Mouse (Mus musculus) embryonic facial prominence, embryonic 12.5 days (tissue): Measurements from ENCODE around the gene Rpl10a. TPM values are rescaled to one million over a fixed set of nuclear protein-coding genes. Genes with fewer than 3 reads are reported as not detected.
A peak's percentile ranks its signal among the peaks of the same experiment; 100 is the strongest.

Experiments
- ATAC-seq: fragments of 200-750 bp; cut with Nextera tagmentation; 2 replicates; pipeline ENCODE4 v1.8.0; 2017; ENCODE audit not compliant: insufficient number of reproducible peaks, insufficient read depth, low FRiP score, low TSS enrichment
- H3K27ac ChIP-seq: fragments of 300-500 bp; sonication (generic); 2 replicates; pipeline ENCODE4 v1.5.1; 2016; ENCODE audit warnings: mild to moderate bottlenecking
- H3K27me3 ChIP-seq: fragments of 300-500 bp; sonication (generic); 2 replicates; pipeline ENCODE4 v1.6.1; 2016; ENCODE audit warnings: mild to moderate bottlenecking, moderate library complexity
- H3K36me3 ChIP-seq: fragments of 300-500 bp; sonication (generic); 2 replicates; pipeline ENCODE4 v1.6.1; 2016; ENCODE audit warnings: mild to moderate bottlenecking
- H3K4me1 ChIP-seq: fragments of 300-500 bp; sonication (generic); 2 replicates; pipeline ENCODE4 v1.6.1; 2016
- H3K4me2 ChIP-seq: fragments of 300-500 bp; sonication (generic); replicated peaks from 2 replicates; pipeline ENCODE4 v1.6.1; 2016; ENCODE audit warnings: mild to moderate bottlenecking, moderate library complexity
- H3K4me3 ChIP-seq: fragments of 300-500 bp; sonication (generic); 2 replicates; pipeline ENCODE4 v1.5.1; 2016; ENCODE audit warnings: mild to moderate bottlenecking
- H3K9ac ChIP-seq: fragments of 300-500 bp; sonication (generic); 2 replicates; pipeline ENCODE4 v1.6.1; 2016; ENCODE audit warnings: mild to moderate bottlenecking, moderate library complexity
- H3K9me3 ChIP-seq: fragments of 300-500 bp; sonication (generic); 2 replicates; pipeline ENCODE4 v1.6.1; 2016; ENCODE audit warnings: mild to moderate bottlenecking, moderate library complexity
- WGBS: fragments of 180-500 bp; shearing (Covaris S2); methylation state at CpG from one replicate; pipeline ENCODE4 v1.1.7; 2016; 5-methylcytosine and 5-hydroxymethylcytosine counted together
- polyA plus RNA-seq: library from polyadenylated mRNA; unstranded; fragments of >200 nt; fragmentation: Nextera tagmentation; extraction: Ambion mirVana; gene quantifications from 2 replicates; pipeline ENCODE4 v1.2.1, GENCODE M21; 2016

Gene Rpl10a
- 496 and 505 TPM in 2 replicates for polyA plus RNA-seq

- Histone ChIP-seq H3K36me3 (peaks cover 53% of the 10 kb centered on the region), H3K4me2 (peak within 1 kb of the TSS; percentile 96), H3K27ac (peak within 1 kb of the TSS; percentile 95), H3K4me1 (peaks cover 37% of the 10 kb centered on the region), H3K4me3 (peak within 1 kb of the TSS; percentile 74), H3K9me3 (no peaks in the 10 kb centered on the region), H3K9ac (peak within 1 kb of the TSS; percentile 93), H3K27me3 (no peaks in the 10 kb centered on the region)
- peak; percentile 82 for ATAC-seq
- WGBS, result under 1% methylated on average over 67 of the region's 67 CpGs
Measured at GRCm38 (mm10) chr17:28328366-28328928, at the start of gene Rpl10a. TSS of gene Rpl10a (plus strand) at chr17:28328471.

- peaks cover 29% of the 10 kb centered on the region for H3K4me1 ChIP-seq
Measured at GRCm38 (mm10) chr17:28279236-28279635, 49.0 kb upstream of the Rpl10a start.

GRCm38 (mm10) chr17:28279780-28280422, 48.4 kb upstream of the Rpl10a start:
- no peaks in the 10 kb centered on the region for H3K27me3 ChIP-seq
- no peak for ATAC-seq
- peak overlapping the region; percentile 23; the same call in 1 of the 2 replicates for H3K27ac ChIP-seq
- H3K4me2 ChIP-seq, result no peak overlapping the region
- 64% methylated on average over 15 of the region's 15 CpGs for WGBS
- H3K4me3 ChIP-seq, result no peak overlapping the region
- no peaks in the 10 kb centered on the region for H3K36me3 ChIP-seq
- H3K9me3 ChIP-seq, result no peaks in the 10 kb centered on the region
- H3K9ac ChIP-seq, result no peak overlapping the region
- H3K4me1 ChIP-seq, result peaks cover 36% of the 10 kb centered on the region

More at GRCm38 (mm10) chr17:28279236-28279635, 49.0 kb upstream of the Rpl10a start:
- no peaks in the 10 kb centered on the region for H3K27me3 ChIP-seq
- H3K36me3 ChIP-seq, result no peaks in the 10 kb centered on the region
- no peaks in the 10 kb centered on the region for H3K9me3 ChIP-seq
- peak overlapping the region; percentile 23; the same call in 1 of the 2 replicates for H3K27ac ChIP-seq
- no peak for ATAC-seq
- H3K4me3 ChIP-seq, result no peak overlapping the region
- 42% methylated on average over 4 of the region's 4 CpGs for WGBS
- no peak overlapping the region for H3K9ac ChIP-seq
- H3K4me2 ChIP-seq, result no peak overlapping the region

GRCm38 (mm10) chr17:28280423-28280800, 47.9 kb upstream of the Rpl10a start:
- Histone ChIP-seq H3K4me2 (no peak overlapping the region), H3K9me3 (no peaks in the 10 kb centered on the region), H3K9ac (no peak overlapping the region), H3K27ac (no peak overlapping the region), H3K36me3 (no peaks in the 10 kb centered on the region), H3K4me1 (peaks cover 41% of the 10 kb centered on the region), H3K27me3 (no peaks in the 10 kb centered on the region), H3K4me3 (no peak overlapping the region)
- no peak for ATAC-seq
- 73% methylated on average over 7 of the region's 7 CpGs for WGBS

GRCm38 (mm10) chr17:28280831-28281377, 47.4 kb upstream of the Rpl10a start:
- 47% methylated on average over 5 of the region's 5 CpGs for WGBS
- Histone ChIP-seq H3K9me3 (no peaks in the 10 kb centered on the region), H3K27me3 (no peaks in the 10 kb centered on the region), H3K4me3 (no peak overlapping the region), H3K9ac (no peak overlapping the region), H3K4me2 (no peak overlapping the region), H3K27ac (no peak overlapping the region), H3K4me1 (peaks cover 46% of the 10 kb centered on the region), H3K36me3 (no peaks in the 10 kb centered on the region)
- no peak for ATAC-seq

- H3K4me2 ChIP-seq, result no peak overlapping the region
- 0 out of 2 replicates have a peak, but pooled peaks cover 2% of the 10 kb centered on the region for H3K36me3 ChIP-seq
- H3K27ac ChIP-seq, result no peak overlapping the region
- 90% methylated on average over 7 of the region's 7 CpGs for WGBS
- no peak for ATAC-seq
- no peaks in the 10 kb centered on the region for H3K27me3 ChIP-seq
- no peak overlapping the region for H3K9ac ChIP-seq
- H3K4me1 ChIP-seq, result peaks cover 51% of the 10 kb centered on the region
- no peak overlapping the region for H3K4me3 ChIP-seq
- H3K9me3 ChIP-seq, result no peaks in the 10 kb centered on the region
Measured at GRCm38 (mm10) chr17:28281866-28282441, 46.3 kb upstream of the Rpl10a start.

- Histone ChIP-seq H3K4me3 (no peak overlapping the region), H3K9me3 (no peaks in the 10 kb centered on the region), H3K36me3 (0 out of 2 replicates have a peak, but pooled peaks cover 5% of the 10 kb centered on the region), H3K4me2 (no peak overlapping the region), H3K4me1 (peaks cover 49% of the 10 kb centered on the region), H3K27ac (no peak overlapping the region), H3K27me3 (no peaks in the 10 kb centered on the region), H3K9ac (no peak overlapping the region)
- WGBS, result 89% methylated on average over 10 of the region's 10 CpGs
- ATAC-seq, result no peak
Measured at GRCm38 (mm10) chr17:28283199-28283598, 45.1 kb upstream of the Rpl10a start.

- ATAC-seq, result no peak
- Histone ChIP-seq H3K9ac (no peak overlapping the region), H3K4me2 (no peak overlapping the region), H3K36me3 (0 out of 2 replicates have a peak, but pooled peaks cover 5% of the 10 kb centered on the region), H3K27me3 (no peaks in the 10 kb centered on the region), H3K4me1 (peaks cover 28% of the 10 kb centered on the region), H3K4me3 (no peak overlapping the region), H3K27ac (no peak overlapping the region), H3K9me3 (no peaks in the 10 kb centered on the region)
- WGBS, result 81% methylated on average over 10 of the region's 10 CpGs
Measured at GRCm38 (mm10) chr17:28286133-28286532, 42.1 kb upstream of the Rpl10a start.

GRCm38 (mm10) chr17:28286964-28287363, 41.3 kb upstream of the Rpl10a start:
- H3K9me3 ChIP-seq, result no peaks in the 10 kb centered on the region
- 46% methylated on average over 5 of the region's 5 CpGs for WGBS
- H3K27ac ChIP-seq, result no peak overlapping the region
- no peak for ATAC-seq
- no peak overlapping the region for H3K4me3 ChIP-seq
- no peak overlapping the region for H3K4me2 ChIP-seq
- H3K36me3 ChIP-seq, result peaks cover 11% of the 10 kb centered on the region
- peaks cover 27% of the 10 kb centered on the region for H3K4me1 ChIP-seq
- H3K27me3 ChIP-seq, result no peaks in the 10 kb centered on the region
- no peak overlapping the region; the same call in 1 of the 2 replicates for H3K9ac ChIP-seq

- no peak overlapping the region for H3K27ac ChIP-seq
- H3K4me1 ChIP-seq, result peaks cover 27% of the 10 kb centered on the region
- no peak overlapping the region for H3K4me3 ChIP-seq
- H3K9ac ChIP-seq, result no peak overlapping the region
- no peaks in the 10 kb centered on the region for H3K9me3 ChIP-seq
- peaks cover 17% of the 10 kb centered on the region for H3K36me3 ChIP-seq
- no peaks in the 10 kb centered on the region for H3K27me3 ChIP-seq
- H3K4me2 ChIP-seq, result no peak overlapping the region
- ATAC-seq, result no peak
- 77% methylated on average over 8 of the region's 8 CpGs for WGBS
Measured at GRCm38 (mm10) chr17:28287578-28287977, 40.7 kb upstream of the Rpl10a start.

GRCm38 (mm10) chr17:28287980-28288379, 40.3 kb upstream of the Rpl10a start:
- H3K4me2 ChIP-seq, result no peak overlapping the region
- no peak for ATAC-seq
- no peak overlapping the region for H3K4me3 ChIP-seq
- peaks cover 18% of the 10 kb centered on the region for H3K36me3 ChIP-seq
- H3K27me3 ChIP-seq, result no peaks in the 10 kb centered on the region
- peaks cover 27% of the 10 kb centered on the region for H3K4me1 ChIP-seq
- H3K9ac ChIP-seq, result no peak overlapping the region
- no peak overlapping the region for H3K27ac ChIP-seq
- WGBS, result 62% methylated on average over 5 of the region's 5 CpGs
- no peaks in the 10 kb centered on the region for H3K9me3 ChIP-seq

GRCm38 (mm10) chr17:28290262-28290661, 38.0 kb upstream of the Rpl10a start:
- Histone ChIP-seq H3K4me3 (no peak overlapping the region), H3K9ac (no peak overlapping the region), H3K27ac (no peak overlapping the region), H3K36me3 (peaks cover 18% of the 10 kb centered on the region), H3K27me3 (no peaks in the 10 kb centered on the region), H3K9me3 (no peaks in the 10 kb centered on the region), H3K4me2 (no peak overlapping the region), H3K4me1 (peaks cover 31% of the 10 kb centered on the region)
- no peak for ATAC-seq
- WGBS, result 75% methylated on average over 3 of the region's 3 CpGs
